Mouse (Mus musculus): ENCODE results near the gene Bmp8a. TPM values are rescaled to one million over a fixed set of nuclear protein-coding genes. Genes with fewer than 3 reads are reported as not detected.
"Not testable (repeated sequence)": the region's sequence is repeated elsewhere in the genome, so short reads cannot be mapped to it uniquely, and the experiment has no call there.

The Bmp8a gene
- polyA plus RNA-seq, 1 experiment from 2014 or later = 0.31 TPM

DNA sequence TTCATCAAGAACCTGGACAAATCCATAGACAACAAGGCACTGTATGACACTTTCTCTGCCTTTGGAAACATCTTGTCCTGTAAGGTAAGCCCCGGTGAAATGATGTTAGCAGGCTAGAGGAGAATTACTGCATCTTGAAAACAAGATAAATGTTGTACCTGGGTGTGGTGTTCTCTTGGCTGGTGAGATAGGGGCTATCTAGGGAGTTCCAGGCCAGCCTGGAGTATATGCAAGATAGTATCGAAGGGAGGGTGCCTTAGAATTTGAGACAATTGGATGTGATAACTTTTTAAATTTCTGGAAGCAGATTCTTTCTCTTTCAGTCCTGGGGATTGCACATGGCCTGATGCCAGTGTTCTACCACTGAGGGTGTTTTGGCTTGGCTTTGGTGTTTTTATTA lies 56.3 kb downstream of the Bmp8a start:
- peak overlapping the region; percentile 66; the same call in 1 of the 2 replicates for H3K4me3 ChIP-seq
- no peak overlapping the region for H3K9ac ChIP-seq
- H3K4me1 ChIP-seq (replicated peaks) = peaks cover 39% of the 10 kb centered on the region
- peak overlapping the region; percentile 88; the same call in 1 of the 2 replicates for H3K27ac ChIP-seq (ENCODE audit: poor library complexity, severe bottlenecking)
- H3K4me2 ChIP-seq = peak overlapping the region; percentile 97
- H3K36me3 ChIP-seq = peaks cover 61% of the 10 kb centered on the region
- no peaks in the 10 kb centered on the region for H3K9me3 ChIP-seq (replicated peaks)
- ATAC-seq (ENCODE audit: insufficient number of reproducible peaks, low FRiP score) = peak; percentile 37; the same call in 1 of the 2 replicates
- 73% methylated on average over 2 of the region's 2 CpGs for WGBS
- H3K27me3 ChIP-seq (replicated peaks) = no peaks in the 10 kb centered on the region

DNA sequence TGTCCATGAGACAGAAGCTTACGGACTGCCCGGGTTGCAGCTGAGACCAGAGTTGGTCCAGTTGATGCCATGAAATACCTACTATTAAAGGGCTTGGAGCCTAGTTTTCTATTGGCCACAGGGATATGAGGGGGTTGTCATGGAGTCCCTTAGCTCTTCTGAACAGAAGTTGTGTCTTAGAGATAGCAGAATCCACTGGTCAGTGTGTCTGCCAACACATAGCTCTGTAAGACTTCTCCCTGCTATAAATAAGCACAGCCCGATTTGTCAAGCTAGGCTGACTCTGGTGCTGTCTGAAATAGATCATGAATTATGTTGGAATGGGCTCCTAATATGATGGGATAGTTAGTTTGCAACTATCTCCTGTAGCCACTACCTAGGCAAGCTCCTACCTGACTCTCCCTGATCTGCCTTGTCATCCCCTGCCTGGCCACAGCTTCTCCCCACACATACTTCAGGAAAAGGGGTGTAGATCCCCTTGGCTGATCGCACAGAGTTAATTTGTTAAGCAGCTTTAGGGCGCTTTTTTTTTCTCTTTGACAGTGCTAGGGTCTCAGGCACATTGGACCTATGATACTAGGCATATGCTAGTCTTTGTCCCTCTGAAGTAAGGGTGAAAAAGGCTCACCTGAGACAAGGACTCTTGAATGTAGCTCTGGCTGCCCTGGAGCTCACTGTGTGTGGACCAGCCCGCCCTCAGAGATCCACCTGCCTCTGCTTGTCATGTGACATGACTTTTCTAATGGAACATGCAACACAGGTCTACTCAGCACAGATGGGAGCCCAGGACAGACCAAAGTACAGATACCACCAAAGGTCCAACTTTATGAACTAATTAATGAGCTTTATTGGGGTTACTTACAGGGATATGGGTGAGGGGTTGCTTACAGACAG lies 58.1 kb downstream of the Bmp8a start:
- Histone ChIP-seq H3K4me1 (replicated peaks) (peaks cover 39% of the 10 kb centered on the region), H3K9me3 (replicated peaks) (no peaks in the 10 kb centered on the region), H3K27me3 (replicated peaks) (no peaks in the 10 kb centered on the region), H3K27ac (ENCODE audit: poor library complexity, severe bottlenecking) (peak overlapping the region; percentile 88), H3K4me3 (peak overlapping the region; percentile 66), H3K9ac (peak overlapping the region; percentile 75), H3K36me3 (peaks cover 44% of the 10 kb centered on the region), H3K4me2 (peak overlapping the region; percentile 97)
- peak; percentile 31; the same call in 1 of the 2 replicates for ATAC-seq (ENCODE audit: insufficient number of reproducible peaks, low FRiP score)
- WGBS = 53% methylated on average over 6 of the region's 6 CpGs

DNA sequence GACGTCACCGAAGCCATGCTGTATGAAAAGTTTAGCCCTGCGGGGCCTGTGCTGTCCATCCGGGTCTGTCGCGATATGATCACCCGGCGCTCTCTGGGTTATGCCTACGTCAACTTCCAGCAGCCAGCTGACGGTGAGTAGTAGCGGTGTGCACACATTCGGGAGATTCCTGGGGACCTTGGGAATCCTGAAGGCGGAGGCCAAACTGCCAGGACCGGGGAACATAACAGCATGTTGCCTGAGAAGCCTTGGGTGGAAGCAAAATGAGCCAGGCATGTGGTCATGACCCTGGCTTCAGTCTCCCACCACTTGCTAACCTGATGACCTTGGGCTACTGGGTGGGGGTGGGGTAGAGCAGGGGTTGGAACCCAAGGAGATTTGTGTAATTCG lies 59.4 kb downstream of the Bmp8a start:
- H3K4me2 ChIP-seq = peak overlapping the region; percentile 97
- peaks cover 39% of the 10 kb centered on the region for H3K4me1 ChIP-seq (replicated peaks)
- peaks cover 31% of the 10 kb centered on the region for H3K36me3 ChIP-seq
- H3K27me3 ChIP-seq (replicated peaks); H3K9me3 ChIP-seq (replicated peaks); ATAC-seq (ENCODE audit: insufficient number of reproducible peaks, low FRiP score): not testable (repeated sequence)
- H3K9ac ChIP-seq = peak overlapping the region; percentile 75
- peak overlapping the region; percentile 66 for H3K4me3 ChIP-seq
- H3K27ac ChIP-seq (ENCODE audit: poor library complexity, severe bottlenecking) = peak overlapping the region; percentile 88
- WGBS = 2% methylated on average over 15 of the region's 15 CpGs

DNA sequence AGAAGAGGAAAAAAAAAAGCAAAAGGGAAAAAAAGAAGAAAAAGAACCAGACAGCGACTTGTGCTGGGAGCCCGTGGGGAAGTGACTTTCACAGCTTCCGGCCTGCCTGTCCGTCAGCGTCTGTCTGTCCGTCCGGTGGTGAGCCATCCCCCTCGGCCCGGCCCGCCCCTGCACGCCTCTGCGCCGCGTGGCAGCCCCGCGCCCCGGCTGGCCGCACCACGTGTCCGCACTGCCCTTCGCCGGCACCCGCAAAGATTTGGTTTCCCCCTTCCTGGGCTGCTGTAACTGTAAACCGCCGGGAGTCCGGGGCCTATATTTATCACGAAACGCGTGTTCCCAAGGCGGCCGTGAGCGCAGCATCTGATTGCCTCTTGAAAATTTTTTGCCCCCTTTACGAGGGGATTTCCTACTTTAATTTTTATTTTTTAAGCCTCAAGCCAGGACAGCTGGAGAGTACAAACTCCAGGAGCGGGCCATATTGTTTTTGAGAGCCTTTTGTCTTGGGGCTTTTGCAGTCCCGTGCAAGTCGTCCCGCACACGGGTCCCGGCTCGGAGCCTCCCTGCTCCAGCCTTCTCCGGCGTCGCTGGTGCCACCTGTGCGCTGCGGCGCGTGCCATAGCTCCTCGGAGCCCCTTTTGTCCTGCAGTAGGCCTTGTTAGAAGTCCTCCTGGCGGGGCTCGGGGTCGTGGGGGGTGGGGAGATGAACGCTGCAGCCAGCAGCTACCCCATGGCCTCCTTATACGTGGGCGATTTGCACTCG lies 60.0 kb downstream of the Bmp8a start:
- WGBS = under 1% methylated on average over 50 of the region's 55 CpGs
- peak; percentile 67 for ATAC-seq (ENCODE audit: insufficient number of reproducible peaks, low FRiP score)

DNA sequence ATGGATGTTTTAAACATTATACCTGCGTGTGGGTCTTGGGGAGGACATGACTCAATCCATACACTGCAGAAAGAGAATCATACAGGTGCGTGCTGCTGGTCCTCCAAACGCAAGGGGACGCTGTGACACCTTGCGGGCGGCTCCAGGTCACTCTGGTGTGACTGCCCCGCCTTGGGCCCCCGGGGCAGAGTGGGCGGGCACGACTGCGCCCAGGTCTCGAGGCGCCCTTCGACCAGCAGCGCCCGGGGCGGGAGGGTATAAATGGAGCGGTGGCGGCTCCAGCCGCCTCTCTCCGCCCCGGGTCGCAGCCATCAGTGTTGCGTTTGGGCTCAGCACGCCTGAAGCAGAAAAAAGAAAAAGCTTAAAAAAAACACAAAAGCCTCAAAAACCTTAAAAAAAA lies 60.6 kb downstream of the Bmp8a start:
- H3K4me1 ChIP-seq (replicated peaks) = peaks cover 37% of the 10 kb centered on the region
- peak; percentile 94 for ATAC-seq (ENCODE audit: insufficient number of reproducible peaks, low FRiP score)
- peaks cover 19% of the 10 kb centered on the region for H3K36me3 ChIP-seq
- H3K9me3 ChIP-seq (replicated peaks) = no peaks in the 10 kb centered on the region
- H3K9ac ChIP-seq = peak overlapping the region; percentile 64
- peak overlapping the region; percentile 60; the same call in 1 of the 2 replicates for H3K27ac ChIP-seq (ENCODE audit: poor library complexity, severe bottlenecking)
- H3K4me2 ChIP-seq = peak overlapping the region; percentile 46
- under 1% methylated on average over 25 of the region's 25 CpGs for WGBS
- H3K4me3 ChIP-seq = peak overlapping the region; percentile 66
- no peaks in the 10 kb centered on the region for H3K27me3 ChIP-seq (replicated peaks)

More for the DNA sequence above, 60.0 kb downstream of the Bmp8a start:
- peak overlapping the region; percentile 66 for H3K4me3 ChIP-seq
- H3K9me3 ChIP-seq (replicated peaks); H3K27me3 ChIP-seq (replicated peaks): not testable (repeated sequence)
- peak overlapping the region; percentile 97 for H3K4me2 ChIP-seq
- peak overlapping the region; percentile 75 for H3K9ac ChIP-seq
- H3K4me1 ChIP-seq (replicated peaks) = peaks cover 39% of the 10 kb centered on the region
- peak overlapping the region; percentile 88 for H3K27ac ChIP-seq (ENCODE audit: poor library complexity, severe bottlenecking)
- H3K36me3 ChIP-seq = peaks cover 25% of the 10 kb centered on the region

DNA sequence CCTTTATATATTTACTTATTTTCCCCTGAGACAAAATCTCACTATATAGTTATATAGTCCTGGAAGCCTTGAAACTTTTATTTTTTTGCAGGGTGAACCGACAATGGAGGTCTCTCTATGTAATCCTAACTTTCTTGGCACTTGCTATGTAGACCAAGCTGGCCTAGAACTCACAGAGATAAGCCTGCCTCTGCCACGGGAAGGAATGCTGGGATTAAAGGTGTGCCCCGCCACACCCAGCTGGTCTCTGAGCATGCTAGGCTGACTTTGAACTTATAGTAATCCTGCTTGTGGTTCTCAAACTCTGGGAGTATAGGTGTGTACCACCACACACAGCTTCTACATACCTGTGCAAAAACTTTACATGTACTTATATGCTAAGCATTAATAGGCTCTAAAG lies 62.9 kb downstream of the Bmp8a start:
- 50% methylated on average over 3 of the region's 3 CpGs for WGBS
- H3K4me1 ChIP-seq (replicated peaks) = peaks cover 14% of the 10 kb centered on the region
- no peak overlapping the region for H3K4me2 ChIP-seq
- H3K9me3 ChIP-seq (replicated peaks) = no peaks in the 10 kb centered on the region
- H3K36me3 ChIP-seq = no peaks in the 10 kb centered on the region; the same call in 1 of the 2 replicates
- H3K9ac ChIP-seq = no peak overlapping the region
- no peak overlapping the region for H3K4me3 ChIP-seq
- ATAC-seq (ENCODE audit: insufficient number of reproducible peaks, low FRiP score) = no peak
- H3K27ac ChIP-seq (ENCODE audit: poor library complexity, severe bottlenecking) = no peak overlapping the region
- no peaks in the 10 kb centered on the region for H3K27me3 ChIP-seq (replicated peaks)

DNA sequence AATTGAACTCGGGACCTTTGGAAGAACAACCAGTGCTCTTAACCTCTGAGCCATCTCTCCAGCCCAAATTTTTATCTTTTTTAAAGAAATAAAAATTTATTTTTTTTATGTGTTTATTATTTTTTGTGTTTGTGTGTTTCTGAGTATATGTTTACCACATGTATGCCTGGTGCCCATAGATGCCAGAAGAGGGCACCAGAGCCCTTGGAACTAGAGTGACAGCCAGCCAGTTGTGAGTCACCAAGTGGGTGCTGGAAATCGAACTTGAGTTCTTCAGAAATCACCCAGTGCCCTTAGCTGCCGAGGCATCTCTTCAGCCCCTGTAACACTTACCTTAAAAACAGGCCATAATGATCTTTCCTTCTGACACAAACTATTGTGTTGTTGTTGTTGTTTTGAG lies 72.0 kb downstream of the Bmp8a start:
- Histone ChIP-seq H3K27me3 (replicated peaks) (no peaks in the 10 kb centered on the region; the same call in 1 of the 2 replicates), H3K27ac (ENCODE audit: poor library complexity, severe bottlenecking) (no peak overlapping the region), H3K4me2 (no peak overlapping the region), H3K36me3 (no peaks in the 10 kb centered on the region), H3K4me3 (no peak overlapping the region), H3K9me3 (replicated peaks) (no peaks in the 10 kb centered on the region), H3K4me1 (replicated peaks) (no peaks in the 10 kb centered on the region), H3K9ac (no peak overlapping the region)
- 82% methylated on average over 3 of the region's 3 CpGs for WGBS
- ATAC-seq (ENCODE audit: insufficient number of reproducible peaks, low FRiP score) = no peak

Other genes with a start within 250 kb of the Bmp8a start
- gene Bmp8b, start 238.1 kb downstream of the Bmp8a start, polyA plus RNA-seq (2016; fragmentation: Nextera tagmentation; extraction: Ambion mirVana) = 0.17 TPM in 1 of 2 replicates, not detected in the other
- gene Oxct2b, start 227.0 kb downstream of the Bmp8a start, polyA plus RNA-seq (2016; fragmentation: Nextera tagmentation; extraction: Ambion mirVana) = not detected in 2 replicates
- gene Ppie, start 203.3 kb downstream of the Bmp8a start, polyA plus RNA-seq (2016; fragmentation: Nextera tagmentation; extraction: Ambion mirVana) = 54.0 and 59.3 TPM in 2 replicates
- gene Hpcal4, start 160.0 kb downstream of the Bmp8a start, polyA plus RNA-seq (2016; fragmentation: Nextera tagmentation; extraction: Ambion mirVana) = 1.6 TPM in 2 replicates
- gene Nt5c1a, start 141.7 kb downstream of the Bmp8a start, polyA plus RNA-seq (2016; fragmentation: Nextera tagmentation; extraction: Ambion mirVana) = 0.92 TPM in 2 replicates
- 6.8 and 7.3 TPM in 2 replicates for gene Heyl, start 109.7 kb downstream of the Bmp8a start, polyA plus RNA-seq (2016; fragmentation: Nextera tagmentation; extraction: Ambion mirVana)
- gene Pabpc4, start 80.9 kb downstream of the Bmp8a start, polyA plus RNA-seq (2016; fragmentation: Nextera tagmentation; extraction: Ambion mirVana) = 62.7 and 63.0 TPM in 2 replicates
- not detected in 2 replicates for gene Oxct2a, start 19.6 kb downstream of the Bmp8a start, polyA plus RNA-seq (2016; fragmentation: Nextera tagmentation; extraction: Ambion mirVana)